Mouse (Mus musculus): Measurements from ENCODE around the gene Fam102b.

- no peak for TF ChIP-seq CTCF (IDR thresholded peaks at IDR 0.05; ENCODE audit: low read depth, low read length)
- no peak for TF ChIP-seq EP300 (IDR thresholded peaks at IDR 0.05; ENCODE audit: insufficient read depth, low read depth, low read length)
- TF ChIP-seq POLR2A (IDR thresholded peaks at IDR 0.05; ENCODE audit: insufficient read depth, low read length): no peak
Measured at GRCm38 (mm10) chr3:109059903-109060302, 32.5 kb upstream of the Fam102b start.

Measured in ES-Bruce4 (cell line).